Mouse (Mus musculus) lung, adult 2 months (tissue): ENCODE results near the gene Golgb1.

ENCODE experiments used
- CTCF ChIP-seq: fragments of 200-500 bp; IDR thresholded peaks from 2 replicates; pipeline ENCODE4 v1.5.1; 2011; ENCODE audit warnings: mild to moderate bottlenecking, low read length, control low read depth; ENCODE audit not compliant: insufficient read depth
- POLR2A ChIP-seq: fragments of 200-500 bp; IDR thresholded peaks from 2 replicates; pipeline ENCODE4 v1.6.1; 2011; ENCODE audit warnings: low read depth, mild to moderate bottlenecking, control low read depth, low read length, borderline replicate concordance; ENCODE audit errors: extremely low read depth

- TF ChIP-seq CTCF, result no peak
- no peak for TF ChIP-seq POLR2A
Measured at GRCm38 (mm10) chr16:36903156-36903555, 28.2 kb downstream of the Golgb1 start.
